Mouse (Mus musculus): Measurements from ENCODE around the gene Stk39. TPM values are rescaled to one million over a fixed set of nuclear protein-coding genes. Genes with fewer than 3 reads are reported as not detected.

Stk39 gene
- polyA plus RNA-seq, 1 experiment from 2014 or later, result 27.3 TPM

DNA sequence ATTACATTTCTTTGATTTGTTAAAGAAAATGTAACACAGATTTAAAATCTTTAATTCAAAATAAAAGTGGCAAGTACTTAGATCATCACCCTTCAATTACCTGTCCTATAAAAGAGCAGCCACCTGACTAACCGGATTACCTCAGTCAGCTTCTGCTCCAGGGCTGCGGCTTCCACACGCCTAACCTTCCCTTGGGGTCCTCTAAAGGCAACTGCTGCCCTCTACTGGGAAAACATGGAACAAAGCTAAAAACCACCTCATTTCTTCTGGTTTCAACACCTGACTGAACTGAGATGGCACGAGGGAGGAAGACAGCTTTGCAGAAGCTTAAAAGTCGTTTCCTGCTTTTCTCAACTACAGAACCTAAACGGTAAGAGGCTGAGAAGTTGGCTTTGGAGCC is 121.4 kb downstream of the Stk39 start:
- no peak overlapping the region for H3K4me3 ChIP-seq (replicated peaks)
- H3K9me3 ChIP-seq (replicated peaks), result no peaks in the 10 kb centered on the region
- no peaks in the 10 kb centered on the region for H3K27me3 ChIP-seq (replicated peaks)
- no peak overlapping the region for H3K9ac ChIP-seq (replicated peaks)
- H3K4me1 ChIP-seq, result peaks cover 3% of the 10 kb centered on the region; the same call in 1 of the 2 replicates
- H3K4me2 ChIP-seq, result no peak overlapping the region
- ATAC-seq (ENCODE audit: low FRiP score), result no peak
- peaks cover 5% of the 10 kb centered on the region; the same call in 1 of the 2 replicates for H3K36me3 ChIP-seq
- WGBS, result 7% methylated on average over 6 of the region's 6 CpGs
- H3K27ac ChIP-seq (replicated peaks), result no peak overlapping the region

DNA sequence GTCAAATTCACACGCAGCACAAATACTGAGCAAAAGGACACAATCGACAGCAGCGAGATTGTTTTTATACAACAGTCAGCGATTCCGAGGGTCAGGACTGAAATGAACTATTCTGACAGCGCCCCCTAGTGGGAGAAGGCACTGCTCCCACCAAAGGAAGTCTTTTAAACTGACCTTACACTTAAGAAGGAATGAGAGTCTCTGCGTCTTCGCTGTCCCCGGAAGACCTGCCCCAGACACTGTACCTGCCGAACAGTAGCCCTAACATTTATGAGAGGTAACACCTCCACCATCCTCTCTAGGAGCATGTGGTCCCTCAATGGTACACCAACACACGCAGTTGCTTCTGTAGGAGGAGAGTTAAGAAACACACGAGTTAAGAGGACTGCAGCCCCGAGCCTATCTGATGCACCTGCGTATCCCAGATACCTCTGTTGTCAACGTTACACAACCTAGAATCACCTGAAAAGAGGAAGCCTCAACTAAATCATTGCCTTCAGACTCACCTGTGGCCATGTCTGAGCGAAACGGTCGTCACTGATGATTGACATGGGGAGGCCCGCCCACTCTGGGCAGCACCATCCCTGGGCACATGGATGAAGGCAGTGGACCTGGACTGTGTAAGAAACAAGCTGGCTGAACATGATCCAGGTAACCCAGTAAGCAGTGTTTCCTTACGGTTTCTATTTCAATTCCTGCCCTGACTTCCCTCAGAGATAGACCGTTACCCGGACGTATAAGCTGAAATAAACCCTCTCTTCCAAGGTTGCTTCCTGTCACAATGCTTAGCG is 122.3 kb downstream of the Stk39 start:
- Histone ChIP-seq H3K9me3 (replicated peaks) (no peaks in the 10 kb centered on the region), H3K4me1 (peaks cover 3% of the 10 kb centered on the region; the same call in 1 of the 2 replicates), H3K27ac (replicated peaks) (no peak overlapping the region), H3K9ac (replicated peaks) (no peak overlapping the region), H3K4me2 (no peak overlapping the region), H3K36me3 (peaks cover 5% of the 10 kb centered on the region; the same call in 1 of the 2 replicates), H3K4me3 (replicated peaks) (no peak overlapping the region), H3K27me3 (replicated peaks) (no peaks in the 10 kb centered on the region)
- peak; percentile 56; the same call in 1 of the 2 replicates for ATAC-seq (ENCODE audit: low FRiP score)
- 58% methylated on average over 24 of the region's 24 CpGs for WGBS

DNA sequence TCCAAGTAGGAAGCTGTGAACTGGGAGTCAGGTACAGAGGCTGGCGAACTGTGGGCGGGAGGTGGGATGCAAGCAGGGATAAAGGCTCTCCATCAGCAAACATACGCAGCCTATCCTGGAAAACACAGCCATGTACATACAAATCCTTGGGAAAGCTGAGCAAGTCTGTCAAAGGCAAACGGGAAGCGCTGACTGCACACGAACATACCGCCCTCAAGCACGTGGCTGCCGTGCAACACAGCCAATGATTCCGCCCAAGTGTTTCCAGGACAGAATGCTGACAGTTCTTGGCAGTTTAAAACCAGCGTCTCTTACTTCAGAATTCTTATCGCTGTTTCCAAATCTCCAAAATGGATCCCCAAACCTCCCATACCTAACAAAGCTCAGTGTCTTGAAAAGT is 123.1 kb downstream of the Stk39 start:
- no peak for ATAC-seq (ENCODE audit: low FRiP score)
- no peak overlapping the region for H3K4me2 ChIP-seq
- 72% methylated on average over 12 of the region's 12 CpGs for WGBS
- no peak overlapping the region for H3K4me3 ChIP-seq (replicated peaks)
- H3K27ac ChIP-seq (replicated peaks), result no peak overlapping the region
- peaks cover 3% of the 10 kb centered on the region; the same call in 1 of the 2 replicates for H3K36me3 ChIP-seq
- H3K9me3 ChIP-seq (replicated peaks), result no peaks in the 10 kb centered on the region
- H3K4me1 ChIP-seq, result peaks cover 3% of the 10 kb centered on the region; the same call in 1 of the 2 replicates
- H3K27me3 ChIP-seq (replicated peaks), result no peaks in the 10 kb centered on the region
- no peak overlapping the region for H3K9ac ChIP-seq (replicated peaks)

- 32% methylated on average over 8 of the region's 8 CpGs for WGBS
- Histone ChIP-seq H3K4me2 (no peak overlapping the region), H3K36me3 (no peaks in the 10 kb centered on the region; the same call in 1 of the 2 replicates), H3K9me3 (replicated peaks) (no peaks in the 10 kb centered on the region), H3K27ac (replicated peaks) (peak overlapping the region; percentile 56), H3K4me3 (replicated peaks) (no peak overlapping the region), H3K4me1 (peaks cover 3% of the 10 kb centered on the region; the same call in 1 of the 2 replicates), H3K27me3 (replicated peaks) (no peaks in the 10 kb centered on the region), H3K9ac (replicated peaks) (no peak overlapping the region)
- peak; percentile 71 for ATAC-seq (ENCODE audit: low FRiP score)
These were observed 125.3 kb downstream of the Stk39 start for GRCm38 (mm10) chr2:68346606-68347237.

DNA sequence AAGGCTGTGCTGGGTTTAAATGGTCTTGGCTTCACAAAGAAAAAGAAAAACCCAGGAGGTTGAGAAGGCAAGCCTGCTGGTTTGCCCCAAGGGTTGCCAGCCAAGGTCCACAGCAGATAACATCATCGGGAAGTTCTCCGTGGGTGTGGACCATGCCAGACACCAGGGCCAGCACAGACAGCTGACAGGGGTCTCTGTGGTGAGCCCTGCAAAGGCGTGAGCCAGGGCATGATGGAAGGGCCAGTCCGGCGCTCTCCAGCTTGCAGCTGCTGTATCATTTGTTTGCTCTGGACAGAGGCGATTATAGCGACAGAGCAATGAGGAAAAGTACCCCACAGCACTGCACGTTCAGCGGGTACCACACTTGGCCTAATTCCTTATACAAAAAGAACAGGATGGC is 126.8 kb downstream of the Stk39 start:
- Histone ChIP-seq H3K27ac (replicated peaks) (no peak overlapping the region), H3K4me2 (no peak overlapping the region), H3K36me3 (no peaks in the 10 kb centered on the region; the same call in 1 of the 2 replicates), H3K4me3 (replicated peaks) (no peak overlapping the region), H3K27me3 (replicated peaks) (no peaks in the 10 kb centered on the region), H3K4me1 (peaks cover 3% of the 10 kb centered on the region; the same call in 1 of the 2 replicates), H3K9me3 (replicated peaks) (no peaks in the 10 kb centered on the region), H3K9ac (replicated peaks) (no peak overlapping the region)
- 88% methylated on average over 9 of the region's 9 CpGs for WGBS
- no peak for ATAC-seq (ENCODE audit: low FRiP score)

DNA sequence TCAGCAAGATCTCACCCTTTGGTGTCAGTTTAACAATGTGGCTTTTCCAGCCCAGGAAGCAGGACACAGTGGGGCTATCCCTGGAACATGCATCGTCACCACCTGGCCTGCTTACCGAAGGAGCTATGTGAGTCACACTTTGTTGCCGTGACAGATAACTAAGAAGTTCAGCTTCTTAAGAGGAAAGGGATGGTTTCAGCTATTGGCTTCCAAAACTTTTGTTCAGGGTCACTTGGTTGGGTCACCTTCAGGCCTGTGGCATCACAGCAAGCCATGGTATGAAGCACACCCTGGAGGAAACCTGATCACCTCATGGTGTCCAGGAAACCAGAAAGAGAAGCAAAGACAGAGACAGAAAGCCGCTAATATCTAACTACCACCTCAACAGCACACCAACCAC is 128.3 kb downstream of the Stk39 start:
- ATAC-seq (ENCODE audit: low FRiP score), result no peak
- no peak overlapping the region for H3K9ac ChIP-seq (replicated peaks)
- 91% methylated on average over 4 of the region's 4 CpGs for WGBS
- H3K4me1 ChIP-seq, result peaks cover 3% of the 10 kb centered on the region; the same call in 1 of the 2 replicates
- no peak overlapping the region for H3K27ac ChIP-seq (replicated peaks)
- no peaks in the 10 kb centered on the region; the same call in 1 of the 2 replicates for H3K36me3 ChIP-seq
- no peaks in the 10 kb centered on the region for H3K27me3 ChIP-seq (replicated peaks)
- no peak overlapping the region for H3K4me2 ChIP-seq
- H3K4me3 ChIP-seq (replicated peaks), result no peak overlapping the region
- H3K9me3 ChIP-seq (replicated peaks), result no peaks in the 10 kb centered on the region

GRCm38 (mm10) chr2:68342122-68342646 is 129.9 kb downstream of the Stk39 start:
- Histone ChIP-seq H3K9ac (replicated peaks) (no peak overlapping the region), H3K9me3 (replicated peaks) (no peaks in the 10 kb centered on the region), H3K27me3 (replicated peaks) (no peaks in the 10 kb centered on the region), H3K4me3 (replicated peaks) (no peak overlapping the region), H3K4me1 (peaks cover 3% of the 10 kb centered on the region; the same call in 1 of the 2 replicates), H3K4me2 (no peak overlapping the region), H3K36me3 (no peaks in the 10 kb centered on the region; the same call in 1 of the 2 replicates), H3K27ac (replicated peaks) (no peak overlapping the region)
- WGBS, result 88% methylated on average over 7 of the region's 7 CpGs
- ATAC-seq (ENCODE audit: low FRiP score), result no peak

DNA sequence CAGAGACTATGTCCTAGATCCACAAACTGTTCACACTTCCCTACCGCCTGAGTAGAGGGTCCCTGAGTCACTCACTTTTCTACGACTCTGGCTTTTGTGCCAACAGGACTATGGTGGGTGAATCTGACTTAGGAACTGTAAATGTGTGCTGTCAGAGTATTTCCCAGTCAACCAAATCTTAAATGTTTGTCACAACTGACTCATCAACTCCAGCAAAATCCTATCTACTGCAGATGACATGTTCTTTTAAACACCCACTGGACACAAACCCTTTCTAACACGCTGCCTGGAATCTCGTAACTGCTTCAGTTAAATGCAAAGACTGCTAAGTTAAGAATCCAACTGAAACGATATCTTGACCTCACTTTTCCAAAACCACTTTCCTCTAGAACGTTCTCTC is 135.2 kb downstream of the Stk39 start:
- H3K4me1 ChIP-seq, result no peaks in the 10 kb centered on the region
- ATAC-seq (ENCODE audit: low FRiP score), result no peak
- no peaks in the 10 kb centered on the region for H3K36me3 ChIP-seq
- no peak overlapping the region for H3K4me2 ChIP-seq
- no peaks in the 10 kb centered on the region for H3K9me3 ChIP-seq (replicated peaks)
- no peaks in the 10 kb centered on the region for H3K27me3 ChIP-seq (replicated peaks)
- H3K9ac ChIP-seq (replicated peaks), result no peak overlapping the region
- WGBS, result 93% methylated on average over 6 of the region's 6 CpGs
- H3K27ac ChIP-seq (replicated peaks), result no peak overlapping the region
- H3K4me3 ChIP-seq (replicated peaks), result no peak overlapping the region

GRCm38 (mm10) chr2:68334945-68335344 is 137.1 kb downstream of the Stk39 start:
- no peaks in the 10 kb centered on the region for H3K27me3 ChIP-seq (replicated peaks)
- H3K4me1 ChIP-seq, result no peaks in the 10 kb centered on the region
- no peak overlapping the region for H3K4me3 ChIP-seq (replicated peaks)
- 41% methylated on average over 5 of the region's 5 CpGs for WGBS
- ATAC-seq (ENCODE audit: low FRiP score), result no peak
- no peak overlapping the region for H3K9ac ChIP-seq (replicated peaks)
- no peaks in the 10 kb centered on the region for H3K9me3 ChIP-seq (replicated peaks)
- H3K27ac ChIP-seq (replicated peaks), result no peak overlapping the region
- H3K36me3 ChIP-seq, result no peaks in the 10 kb centered on the region
- H3K4me2 ChIP-seq, result no peak overlapping the region

- H3K4me3 ChIP-seq (replicated peaks), result no peak overlapping the region
- H3K27me3 ChIP-seq (replicated peaks), result no peaks in the 10 kb centered on the region
- H3K4me1 ChIP-seq, result peaks cover 12% of the 10 kb centered on the region
- WGBS, result 72% methylated on average over 5 of the region's 5 CpGs
- H3K36me3 ChIP-seq, result no peaks in the 10 kb centered on the region
- no peaks in the 10 kb centered on the region for H3K9me3 ChIP-seq (replicated peaks)
- no peak for ATAC-seq (ENCODE audit: low FRiP score)
- no peak overlapping the region for H3K27ac ChIP-seq (replicated peaks)
- H3K4me2 ChIP-seq, result no peak overlapping the region
- no peak overlapping the region for H3K9ac ChIP-seq (replicated peaks)
These were observed 146.8 kb downstream of the Stk39 start for GRCm38 (mm10) chr2:68325306-68325705.

DNA sequence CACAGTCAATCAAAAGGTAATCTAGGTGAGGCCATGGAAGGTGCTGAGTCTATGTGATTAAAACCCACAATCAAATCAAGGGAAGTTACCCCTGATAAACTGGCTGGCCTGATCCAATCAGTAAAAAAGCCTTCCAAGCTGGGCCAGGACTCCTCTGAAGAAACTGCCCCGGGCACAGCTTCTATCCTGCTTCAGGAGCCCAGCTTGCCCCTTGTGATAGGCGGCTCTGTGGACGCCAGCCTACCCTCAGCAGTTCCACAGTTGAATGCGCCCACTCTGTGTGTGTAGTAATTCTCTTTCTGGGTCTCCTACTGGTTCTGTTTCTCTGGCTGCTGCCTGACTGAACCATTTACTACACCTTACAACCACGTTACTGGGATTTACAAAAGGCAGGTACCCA is 150.8 kb downstream of the Stk39 start:
- no peaks in the 10 kb centered on the region for H3K36me3 ChIP-seq
- peak; percentile 46; the same call in 1 of the 2 replicates for ATAC-seq (ENCODE audit: low FRiP score)
- H3K9me3 ChIP-seq (replicated peaks), result no peaks in the 10 kb centered on the region
- 0 out of 2 replicates have a peak overlapping the region, but pooled peaks have one; percentile 5 for H3K9ac ChIP-seq (replicated peaks)
- H3K27me3 ChIP-seq (replicated peaks), result no peaks in the 10 kb centered on the region
- H3K4me2 ChIP-seq, result peak overlapping the region; percentile 36
- H3K4me1 ChIP-seq, result peaks cover 22% of the 10 kb centered on the region
- WGBS, result 74% methylated on average over 5 of the region's 5 CpGs
- peak overlapping the region; percentile 65 for H3K27ac ChIP-seq (replicated peaks)
- H3K4me3 ChIP-seq (replicated peaks), result no peak overlapping the region
